Mouse (Mus musculus) embryo, embryonic 10 days (tissue): Measurements from ENCODE around the gene Olfr1030.
"Not testable (repeated sequence)": the region's sequence is repeated elsewhere in the genome, so short reads cannot be mapped to it uniquely, and the experiment has no call there.

ENCODE experiments used
- DNase-seq: peaks from one replicate; pipeline ENCODE4 v3.0.0-alpha.2; 2015; ENCODE audit warnings: low spot score

The Olfr1030 gene

DNA sequence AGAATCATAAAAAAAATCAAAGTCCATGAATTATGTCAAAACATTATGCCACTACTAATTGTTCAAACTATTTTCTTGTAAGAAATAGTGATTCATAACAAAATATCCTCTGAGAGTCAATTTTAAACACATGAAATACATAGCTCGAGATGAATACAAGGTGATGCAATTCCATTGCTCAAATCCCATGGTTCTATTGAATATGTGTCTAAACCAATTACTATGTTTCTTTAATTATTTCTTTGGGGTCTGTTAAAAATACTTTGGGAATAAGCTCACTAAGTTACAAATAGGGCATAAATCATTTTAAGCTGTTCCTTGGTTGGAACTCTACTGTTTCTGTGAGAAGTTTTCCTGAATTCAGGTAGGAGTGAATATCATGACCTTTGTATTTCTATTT lies at the start of gene Olfr1030:
TSS of gene Olfr1030 (plus strand) at position 301 of the 400 bp plus-strand sequence.
- no peak for DNase-seq

GRCm38 (mm10) chr2:85950137-85950536 lies 28.9 kb upstream of the Olfr1030 start, which contains the start of gene Olfr1028:
TSS of gene Olfr1028 (plus strand) at chr2:85950437.
- no peak for DNase-seq

DNA sequence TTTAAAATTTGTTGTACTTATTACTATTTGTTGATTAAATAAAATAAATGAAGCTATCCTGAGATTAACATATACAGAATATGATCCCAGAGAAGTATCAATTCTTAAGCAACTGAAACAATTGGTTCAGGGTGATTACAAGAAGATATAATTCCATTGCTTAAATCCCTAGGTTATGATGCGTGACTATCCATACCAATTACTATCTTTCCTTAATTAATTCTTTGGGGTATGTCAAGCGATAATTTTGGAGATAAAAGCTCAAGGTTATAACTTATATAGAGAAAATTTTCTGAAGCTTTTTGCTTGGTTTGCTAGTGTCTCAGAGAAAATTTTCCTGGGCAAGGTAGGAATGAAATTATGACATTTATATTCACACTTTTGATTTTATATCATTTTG lies 5.5 kb upstream of the Olfr1030 start, which contains the start of gene Olfr1029:
TSS of gene Olfr1029 (plus strand) at position 301 of the 400 bp plus-strand sequence.
- DNase-seq = no peak

DNA sequence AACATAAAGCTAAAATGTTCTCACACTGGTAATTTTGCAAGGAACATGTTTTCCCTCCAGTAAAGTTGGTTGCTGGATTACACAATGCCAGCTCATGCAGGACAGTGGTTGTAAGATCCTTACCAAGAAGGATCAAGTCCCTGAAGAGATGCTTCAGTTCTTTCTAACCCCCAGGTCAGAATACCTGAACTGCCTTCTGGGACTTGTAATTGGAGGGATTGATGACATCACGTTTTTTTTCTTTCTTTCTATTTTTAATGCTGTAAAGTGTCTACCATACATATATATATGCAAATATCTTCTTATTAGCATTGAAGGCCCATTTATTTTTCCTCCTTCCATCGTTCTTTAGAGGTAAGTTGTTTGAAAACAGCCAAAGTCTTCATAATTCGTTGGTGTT lies 10.9 kb downstream of the Olfr1030 start, which contains the start of gene Olfr1031:
TSS of gene Olfr1031 (plus strand) at position 301 of the 400 bp plus-strand sequence.
- DNase-seq = no peak

DNA sequence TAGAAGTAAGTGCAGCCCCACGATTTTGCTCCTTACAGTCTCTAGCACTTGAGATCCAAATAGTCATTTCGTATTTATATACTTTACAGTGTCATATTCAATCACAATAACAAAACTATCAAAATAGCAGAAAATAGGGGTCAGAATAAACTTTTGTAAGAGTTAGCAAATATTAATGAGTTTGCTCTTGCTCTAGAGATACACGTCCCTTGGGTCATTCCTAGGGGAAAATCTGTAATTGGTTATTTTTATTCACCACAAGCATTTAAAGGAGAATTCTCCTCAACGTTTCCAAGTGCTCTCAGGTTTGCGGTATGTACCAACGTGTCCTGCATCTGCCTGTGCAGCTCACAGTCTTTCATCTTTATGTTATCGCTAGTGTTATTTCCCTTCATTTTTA lies 26.2 kb downstream of the Olfr1030 start, which contains the start of gene Olfr1032:
TSS of gene Olfr1032 (plus strand) at position 301 of the 400 bp plus-strand sequence.
- no peak for DNase-seq

- DNase-seq = peak; percentile 37
Observed at GRCm38 (mm10) chr2:86020406-86020805, 41.3 kb downstream of the Olfr1030 start, which contains the start of gene Olfr1033. TSS of gene Olfr1033 (plus strand) at chr2:86020633.

GRCm38 (mm10) chr2:86021518-86021917 lies 42.4 kb downstream of the Olfr1030 start:
- not testable (repeated sequence) for DNase-seq
